Mouse (Mus musculus) T-cell, adult 2 months (primary cell): ENCODE results near the gene Olfr575.

ENCODE experiments used
- DNase-seq: peaks from one replicate; pipeline ENCODE4 v3.0.0; 2022; ENCODE audit warnings: low spot score

Gene Olfr575

GRCm38 (mm10) chr7:102958593-102958992, at the start of gene Olfr575:
Olfr575 (minus strand) TSS chr7:102958775.
- DNase-seq: no peak

- no peak for DNase-seq
These were observed 30.6 kb upstream of the Olfr575 start, which contains the start of gene Olfr578 for GRCm38 (mm10) chr7:102989224-102989623. Olfr578 (minus strand) TSS chr7:102989324.

- DNase-seq: no peak
These were observed 17.3 kb upstream of the Olfr575 start, which contains the start of gene Olfr577 for GRCm38 (mm10) chr7:102975843-102976242. Olfr577 (minus strand) TSS chr7:102975943.

GRCm38 (mm10) chr7:102974399-102974798, 15.8 kb upstream of the Olfr575 start:
- DNase-seq: no peak

- no peak for DNase-seq
These were observed 3.8 kb upstream of the Olfr575 start, which contains the start of gene Olfr576 for GRCm38 (mm10) chr7:102962360-102962759. Olfr576 (plus strand) TSS chr7:102962660.

GRCm38 (mm10) chr7:102958137-102958536, 438 bp downstream of the Olfr575 start:
- DNase-seq: no peak

- no peak for DNase-seq
These were observed 7.8 kb downstream of the Olfr575 start for GRCm38 (mm10) chr7:102950732-102951131.

GRCm38 (mm10) chr7:102948167-102948566, 10.4 kb downstream of the Olfr575 start, which contains the start of gene Olfr574:
Olfr574 (plus strand) TSS chr7:102948467.
- DNase-seq: no peak

- no peak for DNase-seq
These were observed 15.2 kb downstream of the Olfr575 start for GRCm38 (mm10) chr7:102943417-102943816.

- DNase-seq: no peak
These were observed 16.1 kb downstream of the Olfr575 start, which contains the start of gene Olfr573-ps1 for GRCm38 (mm10) chr7:102942475-102942874. Olfr573-ps1 (minus strand) TSS chr7:102942575.

- no peak for DNase-seq
These were observed 31.5 kb downstream of the Olfr575 start for GRCm38 (mm10) chr7:102927105-102927504.

- DNase-seq: no peak
These were observed 34.5 kb downstream of the Olfr575 start, which contains the start of gene Olfr572 for GRCm38 (mm10) chr7:102924109-102924508. Olfr572 (plus strand) TSS chr7:102924409.

GRCm38 (mm10) chr7:102919632-102920031, 38.9 kb downstream of the Olfr575 start:
- DNase-seq: no peak

GRCm38 (mm10) chr7:102917032-102917875, 41.3 kb downstream of the Olfr575 start, which contains the start of gene Olfr571:
Olfr571 (minus strand) TSS chr7:102917536.
- no peak for DNase-seq

- DNase-seq: no peak
These were observed 42.2 kb downstream of the Olfr575 start for GRCm38 (mm10) chr7:102916405-102916804.

GRCm38 (mm10) chr7:102915261-102915660, 43.3 kb downstream of the Olfr575 start:
- DNase-seq: no peak
